Mouse (Mus musculus) embryo, embryonic 10 days (tissue): Measurements from ENCODE around the gene Gm9758.
A peak's percentile ranks its signal among the peaks of the same experiment; 100 is the strongest.
"Not testable (repeated sequence)": the region's sequence is repeated elsewhere in the genome, so short reads cannot be mapped to it uniquely, and the experiment has no call there.

Experiments used
- DNase-seq: peaks from one replicate; pipeline ENCODE4 v3.0.0-alpha.2; 2015; ENCODE audit warnings: low spot score

Gene Gm9758

GRCm38 (mm10) chr5:14914799-14915198 is at the start of gene Gm9758:
Gene Gm9758 (minus strand): TSS chr5:14914899.
- not testable (repeated sequence) for DNase-seq

- DNase-seq = peak; percentile 3
Measured at GRCm38 (mm10) chr5:14963821-14964220, 49.1 kb upstream of the Gm9758 start.

- not testable (repeated sequence) for DNase-seq
Measured at GRCm38 (mm10) chr5:14961502-14961901, 46.8 kb upstream of the Gm9758 start.

- peak; percentile 1 for DNase-seq
Measured at GRCm38 (mm10) chr5:14955928-14956706, 41.4 kb upstream of the Gm9758 start.

GRCm38 (mm10) chr5:14953587-14953986 is 38.9 kb upstream of the Gm9758 start:
- DNase-seq = not testable (repeated sequence)

GRCm38 (mm10) chr5:14952749-14953148 is 38.0 kb upstream of the Gm9758 start:
- peak; percentile 2 for DNase-seq

GRCm38 (mm10) chr5:14951822-14952221 is 37.1 kb upstream of the Gm9758 start:
- DNase-seq = peak; percentile 3

- peak; percentile 4 for DNase-seq
Measured at GRCm38 (mm10) chr5:14947482-14948198, 32.9 kb upstream of the Gm9758 start.

GRCm38 (mm10) chr5:14945524-14945923 is 30.8 kb upstream of the Gm9758 start:
- not testable (repeated sequence) for DNase-seq

- not testable (repeated sequence) for DNase-seq
Measured at GRCm38 (mm10) chr5:14941043-14941442, 26.3 kb upstream of the Gm9758 start.

GRCm38 (mm10) chr5:14938329-14938728 is 23.6 kb upstream of the Gm9758 start, which contains the start of gene Speer4e:
Gene Speer4e (minus strand): TSS chr5:14938429.
- DNase-seq = not testable (repeated sequence)

- DNase-seq = not testable (repeated sequence)
Measured at GRCm38 (mm10) chr5:14933721-14934120, 19.0 kb upstream of the Gm9758 start.

- not testable (repeated sequence) for DNase-seq
Measured at GRCm38 (mm10) chr5:14927047-14927446, 12.3 kb upstream of the Gm9758 start.

- not testable (repeated sequence) for DNase-seq
Measured at GRCm38 (mm10) chr5:14914361-14914760, 338 bp downstream of the Gm9758 start.

- DNase-seq = not testable (repeated sequence)
Measured at GRCm38 (mm10) chr5:14903539-14903938, 11.2 kb downstream of the Gm9758 start.

GRCm38 (mm10) chr5:14892242-14892641 is 22.5 kb downstream of the Gm9758 start:
- no peak for DNase-seq

- DNase-seq = not testable (repeated sequence)
Measured at GRCm38 (mm10) chr5:14885291-14885690, 29.4 kb downstream of the Gm9758 start.
